Mouse (Mus musculus) MEL (cell line): ENCODE results near the gene Dop1a.
A peak's percentile ranks its signal among the peaks of the same experiment; 100 is the strongest.

Experiments
- CTCF ChIP-seq, 3 experiments: IDR thresholded peaks in 2 of 3; conservative IDR thresholded peaks in 1 of 3; 2 replicates each; pipeline ENCODE4 v1.5.1; 2011 to 2012; ENCODE audit warnings: low read length in 3 of 3, low read depth in 2 of 3, mild to moderate bottlenecking in 2 of 3, improper control_type of control experiment in 1 of 3, inconsistent platforms in 1 of 3, mixed read lengths in 1 of 3, moderate library complexity in 1 of 3; ENCODE audit not compliant: control insufficient read depth in 1 of 3, insufficient read depth in 1 of 3, poor library complexity in 1 of 3, severe bottlenecking in 1 of 3
- EP300 ChIP-seq, 2 experiments: IDR thresholded peaks; 2 replicates each; pipeline ENCODE4 v1.6.1; 2011; ENCODE audit warnings: improper control_type of control experiment in 2 of 2, low read length in 2 of 2, low read depth in 1 of 2, mild to moderate bottlenecking in 1 of 2
- GATA1 ChIP-seq: IDR thresholded peaks from 2 replicates; pipeline ENCODE4 v1.6.1; 2011; ENCODE audit warnings: low read depth, low read length, improper control_type of control experiment
- POLR2A ChIP-seq, 2 experiments: IDR thresholded peaks; 2 replicates each; pipeline ENCODE4 v1.6.1; 2011 to 2012; ENCODE audit warnings: low read length in 2 of 2, mild to moderate bottlenecking in 2 of 2, control low read depth in 1 of 2, improper control_type of control experiment in 1 of 2, low read depth in 1 of 2, moderate library complexity in 1 of 2; ENCODE audit not compliant: control insufficient read depth in 1 of 2, insufficient read depth in 1 of 2, poor library complexity in 1 of 2

DNA sequence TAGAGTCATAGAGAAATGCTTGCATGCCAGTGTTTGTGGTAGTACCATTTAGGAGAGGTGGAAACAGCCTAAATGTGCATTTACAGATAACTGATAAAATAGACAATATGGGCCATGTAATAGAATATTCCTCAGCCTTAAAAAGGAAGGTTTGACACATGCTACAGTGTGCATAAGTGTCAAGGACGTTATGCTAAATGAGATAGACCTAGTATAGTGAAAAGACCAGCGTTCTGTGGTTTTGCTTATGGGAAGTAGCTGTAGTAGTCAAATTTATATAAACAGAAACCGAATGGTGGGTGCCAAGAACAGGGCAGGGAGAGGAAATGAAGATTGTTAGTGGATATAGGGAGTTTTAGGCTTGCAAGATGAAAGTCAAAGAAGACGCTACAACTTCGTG is 9.8 kb downstream of the Dop1a start:
- TF ChIP-seq POLR2A (IDR thresholded peaks at IDR 0.05; ENCODE audit: control insufficient read depth in 1 of 2, insufficient read depth in 1 of 2, low read depth in 1 of 2, low read length in 2 of 2, poor library complexity in 1 of 2) (no peak), CTCF (IDR thresholded peaks at IDR 0.05 in 2 of 3, conservative IDR thresholded peaks at IDR 0.05 in 1 of 3; ENCODE audit: control insufficient read depth in 1 of 3, insufficient read depth in 1 of 3, low read depth in 2 of 3, low read length in 3 of 3, poor library complexity in 1 of 3, severe bottlenecking in 1 of 3) (no peak), GATA1 (peak; percentile 69), EP300 (IDR thresholded peaks at IDR 0.05; ENCODE audit: low read depth in 1 of 2, low read length in 2 of 2) (peak; percentile 62 to 75)
